Mouse (Mus musculus) hindbrain, postnatal 0 days (tissue): ENCODE results near the gene Rbpjl. TPM values are rescaled to one million over a fixed set of nuclear protein-coding genes. Genes with fewer than 3 reads are reported as not detected.

ENCODE experiments used
- ATAC-seq: fragments of 200-750 bp; cut with Nextera tagmentation; 2 replicates; pipeline ENCODE4 v1.8.0; 2017; ENCODE audit warnings: mild to moderate bottlenecking, moderate TSS enrichment, moderate library complexity
- DNase-seq: peaks from one replicate; pipeline ENCODE4 v3.0.0-alpha.2; 2015; ENCODE audit warnings: low spot score
- H3K27ac ChIP-seq: fragments of 300-500 bp; sonication (generic); 2 replicates; pipeline ENCODE4 v1.5.1; 2014; ENCODE audit warnings: mild to moderate bottlenecking
- H3K27me3 ChIP-seq: fragments of 300-500 bp; sonication (generic); 2 replicates; pipeline ENCODE4 v1.6.1; 2014; ENCODE audit warnings: low read length, mixed read lengths; ENCODE audit not compliant: insufficient read depth
- H3K36me3 ChIP-seq: fragments of 300-500 bp; sonication (generic); 2 replicates; pipeline ENCODE4 v1.6.1; 2014; ENCODE audit warnings: low read length, mixed read lengths; ENCODE audit not compliant: insufficient read depth
- H3K4me1 ChIP-seq: fragments of 300-500 bp; sonication (generic); 2 replicates; pipeline ENCODE4 v1.6.1; 2014; ENCODE audit warnings: antibody characterized with exemption, low read length, mixed read lengths; ENCODE audit not compliant: insufficient read depth
- H3K4me2 ChIP-seq: fragments of 300-500 bp; sonication (generic); 2 replicates; pipeline ENCODE4 v1.6.1; 2014; ENCODE audit warnings: low read depth, mild to moderate bottlenecking, low read length, moderate library complexity, mixed read lengths
- H3K4me3 ChIP-seq: fragments of 300-500 bp; sonication (generic); 2 replicates; pipeline ENCODE4 v1.5.1; 2014; ENCODE audit warnings: low read length
- H3K9ac ChIP-seq: fragments of 300-500 bp; sonication (generic); replicated peaks from 2 replicates; pipeline ENCODE4 v1.6.1; 2014; ENCODE audit warnings: mild to moderate bottlenecking, low read length, moderate library complexity, mixed read lengths
- H3K9me3 ChIP-seq: fragments of 300-500 bp; sonication (generic); 2 replicates; pipeline ENCODE4 v1.6.1; 2016; ENCODE audit warnings: low read length, mixed read lengths
- CTCF ChIP-seq: IDR thresholded peaks from 2 replicates; pipeline ENCODE4 v1.5.1; 2016; ENCODE audit warnings: antibody characterized with exemption, control low read depth, low read depth
- WGBS: fragments of 180-500 bp; shearing (Covaris S2); extraction: QIAGEN DNeasy Blood & Tissue Kit; methylation state at CpG from one replicate; pipeline ENCODE4 v1.1.7; 2014; 5-methylcytosine and 5-hydroxymethylcytosine counted together
- polyA plus RNA-seq: library from polyadenylated mRNA; unstranded; fragments of >200 nt; fragmentation: Nextera tagmentation; extraction: Ambion mirVana; gene quantifications from 2 replicates; pipeline ENCODE4 v1.2.1, GENCODE M21; 2015
- total RNA-seq: library from RNA; depleted of rRNA; stranded (reverse); fragments of >200 nt; gene quantifications from 2 replicates; pipeline ENCODE4 v1.2.3, GENCODE M21; 2014

Gene Rbpjl
- total and polyA plus RNA-seq, 2 experiments from 2014 or later, result 0.14 TPM; not detected in 1

- H3K27ac ChIP-seq, result no peak overlapping the region
- ATAC-seq (no peak), DNase-seq (no peak)
- no peak overlapping the region for H3K9ac ChIP-seq
- H3K4me1 ChIP-seq, result no peaks in the 10 kb centered on the region; the same call in 1 of the 2 replicates
- WGBS, result 67% methylated on average over 7 of the region's 7 CpGs
- no peak overlapping the region for H3K4me3 ChIP-seq
- TF ChIP-seq CTCF, result no peak
- H3K27me3 ChIP-seq, result no peaks in the 10 kb centered on the region
- no peaks in the 10 kb centered on the region for H3K9me3 ChIP-seq
- H3K4me2 ChIP-seq, result no peak overlapping the region
- H3K36me3 ChIP-seq, result no peaks in the 10 kb centered on the region
Observed at GRCm38 (mm10) chr2:164453887-164454500, 51.1 kb downstream of the Rbpjl start.

GRCm38 (mm10) chr2:164454846-164455245 lies 51.9 kb downstream of the Rbpjl start:
- no peaks in the 10 kb centered on the region; the same call in 1 of the 2 replicates for H3K4me1 ChIP-seq
- H3K36me3 ChIP-seq, result no peaks in the 10 kb centered on the region
- ATAC-seq, result no peak
- TF ChIP-seq CTCF, result no peak
- H3K4me2 ChIP-seq, result no peak overlapping the region
- H3K9me3 ChIP-seq, result no peaks in the 10 kb centered on the region
- H3K27me3 ChIP-seq, result no peaks in the 10 kb centered on the region
- H3K27ac ChIP-seq, result no peak overlapping the region
- 65% methylated on average over 10 of the region's 10 CpGs for WGBS
- no peak overlapping the region for H3K9ac ChIP-seq
- no peak overlapping the region for H3K4me3 ChIP-seq
- DNase-seq, result no peak

DNA sequence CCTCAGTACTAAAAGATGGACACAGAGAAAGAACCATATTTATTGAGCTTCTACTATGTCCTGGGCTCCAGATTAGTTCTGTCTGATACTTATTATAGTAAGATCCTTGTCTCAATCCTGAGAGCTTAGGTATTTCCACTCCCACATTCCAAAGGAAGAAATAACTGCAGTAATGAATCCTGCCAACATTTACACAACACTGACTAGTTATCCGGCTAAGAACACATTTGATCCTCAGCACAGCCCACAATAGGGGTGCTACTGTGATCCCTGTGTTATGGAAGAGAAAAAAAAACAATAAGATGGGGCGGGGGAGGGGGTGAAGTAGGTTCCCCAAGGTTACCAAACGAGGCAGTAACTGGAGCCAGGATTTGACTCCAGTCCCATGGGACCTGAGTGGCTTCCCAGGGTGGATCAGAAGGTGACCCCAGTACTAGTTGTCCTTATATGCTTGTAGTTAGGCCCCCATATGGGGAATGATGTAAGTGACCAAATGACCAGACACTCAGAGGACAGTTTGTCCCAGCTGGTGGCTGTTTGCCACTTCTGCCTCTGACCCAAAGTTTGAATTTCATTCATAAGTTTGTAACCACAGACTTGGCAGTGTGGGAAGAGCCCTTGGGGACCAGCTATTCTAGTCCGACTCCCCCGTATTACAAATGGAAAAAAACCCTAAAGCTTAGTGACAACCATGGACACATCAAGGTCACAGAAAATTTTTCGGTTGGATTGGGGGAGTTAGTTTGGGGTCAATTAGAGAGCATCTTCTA lies 52.7 kb downstream of the Rbpjl start:
- 74% methylated on average over 6 of the region's 6 CpGs for WGBS

GRCm38 (mm10) chr2:164456413-164456812 lies 53.5 kb downstream of the Rbpjl start:
- peak overlapping the region; percentile 41; the same call in 1 of the 2 replicates for H3K4me2 ChIP-seq
- H3K9ac ChIP-seq, result no peak overlapping the region
- H3K27me3 ChIP-seq, result no peaks in the 10 kb centered on the region
- 56% methylated on average over 1 of the region's 1 CpGs for WGBS
- no peaks in the 10 kb centered on the region for H3K9me3 ChIP-seq
- TF ChIP-seq CTCF, result no peak
- H3K4me3 ChIP-seq, result no peak overlapping the region
- no peaks in the 10 kb centered on the region; the same call in 1 of the 2 replicates for H3K4me1 ChIP-seq
- ATAC-seq, result no peak
- DNase-seq, result no peak
- no peak overlapping the region for H3K27ac ChIP-seq
- H3K36me3 ChIP-seq, result no peaks in the 10 kb centered on the region

More for the DNA sequence above, 52.7 kb downstream of the Rbpjl start:
- ATAC-seq (no peak), DNase-seq (no peak)
- no peak overlapping the region for H3K9ac ChIP-seq
- no peaks in the 10 kb centered on the region for H3K36me3 ChIP-seq
- no peak overlapping the region for H3K27ac ChIP-seq
- TF ChIP-seq CTCF, result no peak
- H3K9me3 ChIP-seq, result no peaks in the 10 kb centered on the region
- no peak overlapping the region for H3K4me3 ChIP-seq
- no peaks in the 10 kb centered on the region for H3K27me3 ChIP-seq
- H3K4me2 ChIP-seq, result no peak overlapping the region
- no peaks in the 10 kb centered on the region; the same call in 1 of the 2 replicates for H3K4me1 ChIP-seq

DNA sequence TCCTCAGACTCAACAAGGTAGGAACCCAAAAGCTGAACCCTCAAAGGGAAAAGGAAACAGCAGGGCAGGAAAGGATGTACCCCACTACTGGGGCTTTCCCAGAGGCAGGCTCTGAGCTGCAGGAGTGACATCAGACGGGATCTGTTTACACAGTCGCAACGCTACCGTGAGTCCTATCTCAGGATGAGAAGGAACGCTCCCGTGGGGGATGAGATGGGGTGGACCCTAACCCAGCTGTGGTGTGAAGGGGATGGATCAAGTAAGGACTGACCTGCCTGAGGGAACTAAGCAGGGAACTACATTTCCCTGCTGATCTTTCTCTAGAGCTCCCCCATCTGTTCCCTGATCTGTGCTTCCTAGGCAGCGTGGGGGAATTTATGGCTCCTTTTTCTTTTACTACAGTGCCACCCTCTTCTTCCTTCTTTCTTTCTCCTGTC lies 53.9 kb downstream of the Rbpjl start, which contains the start of gene Sys1:
Gene Sys1, plus strand, starts transcription at position 101 of the 437 bp plus-strand sequence.
- Histone ChIP-seq H3K36me3 (no peaks in the 10 kb centered on the region), H3K27ac (no peak within 1 kb of the TSS), H3K9ac (peak within 1 kb of the TSS; percentile 29; the same call in 1 of the 2 replicates), H3K4me2 (peak within 1 kb of the TSS; percentile 41), H3K9me3 (no peaks in the 10 kb centered on the region), H3K4me1 (peaks cover 2% of the 10 kb centered on the region; the same call in 1 of the 2 replicates), H3K4me3 (peak within 1 kb of the TSS; percentile 9; the same call in 1 of the 2 replicates), H3K27me3 (no peaks in the 10 kb centered on the region)
- no peak for DNase-seq
- 4% methylated on average over 7 of the region's 7 CpGs for WGBS
- ATAC-seq, result no peak
- TF ChIP-seq CTCF, result peak; percentile 46

- no peak overlapping the region for H3K4me2 ChIP-seq
- H3K36me3 ChIP-seq, result 0 out of 2 replicates have a peak, but pooled peaks cover under 1% of the 10 kb centered on the region
- DNase-seq, result no peak
Observed at GRCm38 (mm10) chr2:164457942-164458341, 55.0 kb downstream of the Rbpjl start.

More at GRCm38 (mm10) chr2:164457942-164458341, 55.0 kb downstream of the Rbpjl start:
- H3K4me3 ChIP-seq, result no peak overlapping the region
- H3K27me3 ChIP-seq, result no peaks in the 10 kb centered on the region
- no peak for TF ChIP-seq CTCF
- no peak for ATAC-seq
- WGBS, result 58% methylated on average over 7 of the region's 7 CpGs
- no peaks in the 10 kb centered on the region for H3K9me3 ChIP-seq
- no peak overlapping the region for H3K27ac ChIP-seq
- H3K4me1 ChIP-seq, result peaks cover 5% of the 10 kb centered on the region; the same call in 1 of the 2 replicates
- H3K9ac ChIP-seq, result no peak overlapping the region
